Mouse (Mus musculus) gastrocnemius, postnatal 4 days (tissue): ENCODE data around the gene Gsta4. TPM values are rescaled to one million over a fixed set of nuclear protein-coding genes. Genes with fewer than 3 reads are reported as not detected.
"Not testable (repeated sequence)": the region's sequence is repeated elsewhere in the genome, so short reads cannot be mapped to it uniquely, and the experiment has no call there.

Experiments
- DNase-seq, 2 experiments: peaks; one replicate each; pipeline ENCODE4 v3.0.0; 2021 to 2022; ENCODE audit warnings: low spot score in 2 of 2, mixed read lengths in 2 of 2
- long read RNA-seq, 2 experiments: library from polyadenylated mRNA; stranded (forward); transcript quantifications; one replicate each; pipeline ENCODE4 v2.0.0; 2021
- total RNA-seq, 2 experiments: library from RNA; stranded (reverse); gene quantifications; 2 replicates each; pipeline ENCODE4 v1.2.3; 2021

Gene Gsta4
- total RNA-seq, result 1 to 10 TPM; 7.1 to 8.6 TPM
- long read RNA-seq, experiment 1, partial matches to known transcripts, result 0 of 4 reads
- long read RNA-seq, experiment 1, other reads (novel, unspliced or antisense), result 0 of 4 reads
- long read RNA-seq, experiment 2, partial matches to known transcripts, result 0 of 3 reads
- long read RNA-seq, experiment 2, other reads (novel, unspliced or antisense), result 0 of 3 reads

DNA sequence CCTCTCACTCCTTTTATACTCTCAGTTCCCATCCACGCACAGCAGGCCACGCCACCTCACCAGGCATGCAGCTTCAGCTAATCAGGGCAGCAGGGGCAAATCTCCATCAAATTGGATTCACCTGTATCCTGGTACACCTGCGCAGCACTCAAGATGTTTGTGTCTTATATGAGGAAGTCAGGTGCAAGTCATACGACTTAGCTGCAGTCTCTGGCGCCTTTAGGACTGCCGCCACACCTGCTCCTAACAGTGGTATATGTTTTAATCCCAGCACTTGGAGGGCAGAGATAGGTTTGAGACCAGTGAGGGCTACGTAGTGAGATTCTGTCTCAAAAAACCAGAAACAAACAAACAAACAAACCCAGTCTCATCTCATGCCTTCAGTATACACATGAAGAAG is at the start of gene Gsta4:
TSS of gene Gsta4 (plus strand) at position 301 of the 400 bp plus-strand sequence.
- not testable (repeated sequence) for DNase-seq

DNA sequence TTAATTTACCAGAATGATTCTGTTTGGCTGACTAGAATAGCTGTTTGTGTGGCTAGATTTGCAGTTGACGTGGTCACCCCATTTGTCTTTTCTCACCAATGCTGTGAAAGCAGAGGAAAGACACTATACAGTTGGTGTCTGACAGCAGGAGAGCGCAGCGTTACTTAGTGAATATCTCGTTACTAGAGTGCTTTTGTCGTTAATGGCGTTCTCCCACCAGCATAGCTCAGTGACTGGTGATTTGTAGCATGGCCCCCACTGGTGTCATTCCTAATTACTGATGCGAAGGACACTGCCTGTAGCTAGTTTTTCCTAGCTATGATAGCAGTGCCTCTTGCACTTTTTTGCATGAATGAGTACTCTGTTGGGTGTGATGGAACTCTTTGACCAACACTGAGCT is 46.9 kb upstream of the Gsta4 start:
- no peak for DNase-seq

DNA sequence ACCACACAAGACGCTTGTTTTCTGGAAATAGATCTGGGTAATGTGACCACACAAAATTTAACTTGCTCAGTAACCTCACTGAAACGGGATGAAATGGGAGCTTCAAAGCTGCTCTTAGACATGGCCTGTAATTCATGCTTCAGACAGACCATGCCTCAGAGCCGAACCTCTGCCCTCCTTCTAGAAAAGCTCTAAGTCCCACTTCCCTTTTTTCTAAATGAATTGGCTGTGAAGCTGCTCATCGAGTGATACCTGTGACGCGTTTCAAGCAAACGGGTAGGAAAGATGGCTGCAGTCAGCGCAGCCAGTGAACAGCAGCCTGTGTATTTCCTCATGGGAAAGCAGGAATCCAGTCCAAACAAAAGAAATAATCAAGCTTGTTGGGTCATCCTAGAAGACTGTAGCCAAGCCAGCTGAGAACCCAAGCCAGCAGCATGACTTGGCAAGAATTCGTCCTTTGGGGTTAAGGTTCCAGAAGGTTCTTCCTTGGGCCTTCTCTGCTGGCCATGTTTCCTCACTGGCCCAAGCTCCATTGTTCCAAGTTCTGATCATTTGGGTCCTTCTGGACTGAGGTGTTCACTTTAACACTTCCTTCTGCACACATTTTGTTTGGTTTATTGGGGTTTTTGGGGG is 44.4 kb upstream of the Gsta4 start:
- no peak for DNase-seq

DNA sequence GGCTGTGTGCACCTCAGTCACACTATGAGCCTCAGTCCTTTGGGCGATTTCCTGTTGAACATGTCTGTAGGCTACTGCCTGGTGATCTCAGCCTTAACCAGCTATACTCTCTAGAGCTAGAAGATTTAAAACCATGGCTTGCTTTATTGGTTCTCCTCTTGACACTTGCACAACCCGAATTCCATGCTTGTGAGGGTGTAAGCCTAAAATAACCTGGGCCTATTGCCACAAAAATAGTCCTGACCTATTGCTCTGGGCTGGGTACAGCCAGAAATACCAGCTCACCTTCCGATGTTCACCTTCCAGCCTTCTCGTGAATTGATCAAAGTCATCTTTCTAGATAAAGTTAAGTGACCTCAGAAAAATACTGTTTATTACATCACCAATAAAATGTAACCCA is 43.1 kb upstream of the Gsta4 start:
- no peak for DNase-seq

DNA sequence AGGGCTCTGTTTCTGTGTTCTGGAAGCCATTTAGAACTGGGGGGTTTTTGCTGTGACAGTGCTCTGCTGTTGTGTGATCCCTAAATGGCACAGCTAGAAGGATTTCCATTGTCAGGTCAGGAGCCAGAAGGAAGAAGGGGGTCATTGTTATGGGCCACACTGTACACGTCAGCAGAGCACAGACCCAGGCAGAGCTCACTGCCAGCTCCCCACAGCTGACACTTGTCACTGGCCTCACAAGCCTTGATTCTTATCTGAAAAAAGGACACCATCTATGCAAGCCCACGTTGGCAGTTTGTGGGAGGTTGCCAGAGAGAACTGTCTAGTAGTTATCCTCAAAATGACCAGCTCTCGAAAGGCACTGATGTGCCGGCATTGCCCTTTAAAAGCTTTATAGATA is 36.5 kb upstream of the Gsta4 start:
- DNase-seq, result no peak

DNA sequence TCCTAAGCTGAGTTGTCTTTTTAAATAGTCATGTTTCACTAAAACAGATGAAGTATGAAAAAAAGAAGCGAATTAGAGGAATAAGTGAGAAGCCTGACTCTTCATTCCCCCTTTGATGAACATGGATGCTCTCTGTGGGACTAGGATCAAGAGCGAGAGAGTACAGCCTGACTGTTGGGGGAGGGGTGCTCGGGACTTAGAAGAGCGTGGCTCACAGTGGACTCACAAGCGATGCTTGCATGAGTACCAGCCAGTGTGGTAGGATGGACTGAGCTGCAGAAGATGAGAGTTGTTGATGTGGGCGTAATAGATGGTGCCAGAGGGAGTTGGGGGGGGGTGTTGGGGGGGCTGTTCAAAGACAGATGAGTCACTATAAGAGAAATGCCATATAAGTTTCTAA is 35.9 kb upstream of the Gsta4 start:
- no peak for DNase-seq

DNA sequence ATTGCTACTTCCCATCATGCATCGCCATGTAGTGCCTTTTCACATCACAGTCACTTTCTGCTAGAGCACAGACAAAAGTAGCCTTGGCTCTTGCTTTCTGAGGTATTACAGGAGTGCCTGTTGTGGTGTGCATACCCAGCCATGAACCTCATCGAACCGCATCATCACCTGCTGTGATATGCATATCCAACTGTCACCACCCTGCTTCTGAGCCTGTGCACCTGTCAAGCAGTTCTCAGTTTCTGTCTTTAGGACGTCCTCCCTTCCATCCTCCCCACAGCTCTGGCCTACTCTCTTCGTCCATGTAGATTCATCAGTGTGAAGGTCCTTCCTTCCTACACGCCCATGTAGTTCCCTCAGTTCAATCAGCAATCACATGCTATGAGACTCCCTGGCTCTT is 34.4 kb upstream of the Gsta4 start:
- DNase-seq, result no peak

DNA sequence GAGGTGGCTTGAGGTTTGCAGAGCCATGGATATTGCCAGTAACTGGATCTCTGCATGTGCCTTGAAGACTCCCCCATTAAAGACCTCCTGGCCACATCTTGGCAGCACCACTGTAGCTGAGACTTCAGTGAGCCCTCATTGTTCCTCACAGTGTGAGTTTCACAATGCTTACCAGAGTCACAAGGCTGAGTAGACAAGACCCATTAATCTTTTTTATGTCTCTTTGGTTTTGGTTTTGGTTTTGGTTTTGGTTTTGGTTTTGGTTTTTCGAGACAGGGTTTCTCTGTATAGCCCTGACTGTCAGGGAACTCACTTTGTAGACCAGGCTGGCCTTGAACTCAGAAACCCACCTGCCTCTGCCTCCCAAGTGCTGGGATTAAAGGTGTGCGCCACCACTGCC is 32.8 kb upstream of the Gsta4 start:
- DNase-seq, result not testable (repeated sequence)

GRCm38 (mm10) chr9:78154211-78154977 is 28.2 kb upstream of the Gsta4 start:
- DNase-seq, result no peak

DNA sequence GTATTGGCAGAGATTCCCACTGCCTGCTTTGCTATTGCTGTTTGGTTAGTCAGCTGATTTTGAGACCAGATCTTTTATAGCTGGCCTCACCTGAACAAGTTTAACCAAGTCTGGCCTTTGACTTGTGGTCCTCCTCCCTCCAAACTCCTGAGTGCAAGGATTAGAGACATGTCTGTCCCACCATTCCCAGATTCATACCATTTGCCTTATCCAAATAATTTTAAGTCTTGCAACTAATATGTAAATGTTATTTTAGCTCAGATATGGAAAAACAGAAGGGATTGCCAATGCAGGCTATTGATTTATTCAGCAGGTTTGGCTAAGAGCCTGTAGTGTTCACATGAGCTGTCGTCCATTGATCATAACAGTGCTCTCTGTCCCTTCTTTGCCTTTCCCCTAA is 25.4 kb upstream of the Gsta4 start:
- DNase-seq, result no peak

DNA sequence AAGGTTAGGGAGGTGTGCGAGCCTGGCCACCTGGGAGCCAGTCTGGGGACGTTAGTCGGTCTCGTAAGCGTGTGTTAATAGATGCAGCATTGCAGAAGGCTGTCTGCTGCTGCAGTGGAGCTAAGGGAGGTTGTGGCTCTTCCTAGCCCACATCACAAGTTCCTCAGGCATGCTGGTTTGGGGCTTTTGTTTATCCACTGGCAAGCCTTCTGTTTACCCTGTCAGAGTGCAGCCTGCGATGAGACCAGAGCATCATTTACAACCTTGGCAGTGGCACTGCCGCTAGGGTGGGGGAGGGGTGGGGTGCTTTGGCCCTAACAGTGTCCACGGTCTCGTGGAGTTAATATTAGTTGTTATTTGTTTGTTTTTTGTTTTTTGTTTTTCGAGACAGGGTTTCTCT is 19.3 kb upstream of the Gsta4 start:
- DNase-seq, result no peak

GRCm38 (mm10) chr9:78164741-78165140 is 17.8 kb upstream of the Gsta4 start:
- DNase-seq, result no peak

- DNase-seq, result no peak
Measured at GRCm38 (mm10) chr9:78165454-78165853, 17.1 kb upstream of the Gsta4 start.

DNA sequence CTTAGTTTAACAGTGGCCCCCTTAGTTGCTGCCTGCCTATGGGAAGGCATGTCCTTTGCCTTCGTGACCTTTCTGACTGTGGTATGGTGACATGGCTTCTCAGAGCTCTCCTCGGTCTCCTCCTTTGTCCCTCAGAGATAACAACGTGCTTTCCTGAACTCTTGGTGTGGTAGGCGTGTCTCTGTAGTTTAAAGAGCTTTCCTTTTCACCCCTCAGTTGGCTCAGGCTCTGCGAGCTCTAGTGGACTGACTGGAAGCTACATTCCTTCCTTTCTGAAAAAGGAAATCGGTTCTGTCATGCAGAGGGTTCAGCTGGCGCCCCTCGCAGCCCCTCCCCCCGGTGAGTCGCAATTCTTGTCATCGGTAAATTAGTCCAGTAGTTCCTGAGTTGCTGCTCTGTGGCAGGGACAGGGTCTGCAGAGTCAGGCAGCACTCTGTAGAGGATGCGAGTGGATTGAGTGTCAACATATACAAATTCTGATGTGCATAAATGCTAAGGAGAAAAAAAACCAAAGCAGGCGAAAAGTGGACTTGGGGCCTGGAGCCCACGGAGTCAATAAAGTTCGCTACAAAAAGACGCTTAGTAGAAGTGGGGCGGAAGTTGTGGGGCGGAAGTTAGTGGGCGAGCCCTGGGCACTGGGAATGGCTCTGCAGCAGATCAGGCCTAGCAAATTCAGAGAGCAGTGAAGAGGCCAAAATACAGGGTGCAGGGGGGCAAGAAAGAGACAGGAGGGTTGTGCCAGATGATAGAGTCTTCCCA is 15.7 kb upstream of the Gsta4 start:
- DNase-seq, result no peak

GRCm38 (mm10) chr9:78167453-78167969 is 15.1 kb upstream of the Gsta4 start:
- DNase-seq, result no peak

GRCm38 (mm10) chr9:78168864-78169263 is 13.7 kb upstream of the Gsta4 start:
- DNase-seq, result no peak

DNA sequence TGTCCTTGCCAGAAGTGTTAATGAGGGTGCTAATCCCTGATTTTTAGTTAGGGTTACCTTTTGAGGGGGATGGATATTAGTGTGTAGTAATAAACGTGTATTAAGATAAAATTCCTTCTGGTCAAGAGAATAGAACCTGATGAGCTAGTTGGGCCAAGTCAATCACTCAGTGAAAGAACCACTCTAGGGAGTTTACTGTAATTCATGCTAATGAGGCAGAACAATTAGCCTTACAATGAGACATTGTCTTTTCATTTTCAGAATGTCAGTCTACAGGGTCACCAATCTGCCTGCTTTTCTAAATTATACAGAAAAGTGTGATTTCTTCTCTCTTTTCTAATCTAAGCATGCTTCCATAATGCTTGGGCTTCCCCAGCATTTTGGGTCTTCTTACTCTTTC is 8.6 kb upstream of the Gsta4 start:
- no peak for DNase-seq

DNA sequence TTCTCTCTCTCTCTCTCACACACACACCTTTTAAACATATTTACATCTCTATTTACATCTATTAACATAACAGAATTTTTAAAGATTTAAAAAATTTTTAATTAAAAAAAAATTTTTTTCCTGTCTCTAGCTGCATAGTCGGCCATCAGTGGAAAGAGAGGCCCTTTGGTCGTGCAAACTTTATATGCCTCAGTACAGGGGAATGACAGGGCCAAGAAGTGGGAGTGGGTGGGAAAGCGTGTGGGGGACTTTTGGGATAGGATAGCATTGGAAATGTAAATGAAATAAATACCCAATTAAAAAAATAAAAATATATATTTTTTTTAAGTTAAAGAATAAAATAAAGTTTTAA is 7.7 kb upstream of the Gsta4 start:
- not testable (repeated sequence) for DNase-seq

DNA sequence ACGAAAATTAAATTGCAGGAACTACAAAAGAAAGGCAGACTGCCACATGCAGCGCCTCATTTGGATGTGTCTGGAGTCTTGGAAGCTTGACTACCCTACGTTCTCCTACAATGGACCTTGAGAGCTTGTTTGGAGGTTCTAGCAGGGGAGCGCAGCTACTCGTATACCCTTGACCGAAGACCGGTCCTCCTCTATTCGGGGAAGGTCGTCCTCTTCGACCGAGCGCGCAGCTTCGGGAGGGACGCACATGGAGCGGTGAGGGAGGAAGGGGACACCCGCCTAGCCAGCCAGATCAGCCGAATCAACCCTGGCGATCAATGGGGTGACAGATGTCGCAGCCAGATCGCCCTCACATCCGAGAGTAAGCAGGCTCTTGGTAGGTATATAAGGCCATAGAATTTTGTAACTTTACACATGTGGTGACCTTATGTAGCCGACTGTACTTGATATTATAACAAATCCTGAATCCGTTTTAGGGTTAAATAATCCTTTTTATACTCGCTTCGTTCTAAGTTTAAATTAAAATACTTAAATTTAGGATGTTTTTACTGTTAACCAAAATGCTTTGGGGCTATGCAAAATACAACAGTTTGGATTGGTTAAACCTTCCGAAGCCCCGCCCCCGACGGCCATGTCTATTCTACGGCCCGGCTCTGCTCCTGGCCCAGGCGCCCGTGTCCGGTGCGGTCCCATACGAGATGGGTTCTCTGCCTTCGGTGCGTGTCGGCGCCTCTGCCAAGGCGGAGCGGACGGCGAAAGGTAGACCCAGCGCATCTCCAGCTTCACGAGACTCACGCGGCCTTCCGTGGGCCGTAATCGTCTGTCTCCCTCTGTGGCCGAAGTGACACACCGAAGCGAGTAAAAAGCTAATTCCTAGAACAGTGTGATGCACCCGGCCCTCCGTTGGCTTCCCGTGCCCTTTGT is 7.0 kb upstream of the Gsta4 start:
- DNase-seq, result peak; percentile 89 to 98

GRCm38 (mm10) chr9:78176201-78176727 is 6.3 kb upstream of the Gsta4 start:
- peak in 1 of 2 experiments; percentile 56 for DNase-seq
